Mouse (Mus musculus) lung, embryonic 16.5 days (tissue): ENCODE data around the gene Krtap26-1. TPM values are rescaled to one million over a fixed set of nuclear protein-coding genes. Genes with fewer than 3 reads are reported as not detected.

Source experiments
- ATAC-seq: fragments of 200-750 bp; cut with Nextera tagmentation; 2 replicates; pipeline ENCODE4 v1.8.0; 2017; ENCODE audit warnings: low read depth, mild to moderate bottlenecking, moderate library complexity
- H3K27ac ChIP-seq: fragments of 300-500 bp; sonication (generic); 2 replicates; pipeline ENCODE4 v1.5.1; 2014; ENCODE audit warnings: mild to moderate bottlenecking, control low read depth, low read length
- H3K27me3 ChIP-seq: fragments of 300-500 bp; sonication (generic); 2 replicates; pipeline ENCODE4 v1.6.1; 2014; ENCODE audit warnings: low read depth, low read length, mixed read lengths; ENCODE audit not compliant: control insufficient read depth, insufficient read depth
- H3K36me3 ChIP-seq: fragments of 300-500 bp; sonication (generic); 2 replicates; pipeline ENCODE4 v1.6.1; 2014; ENCODE audit warnings: low read length; ENCODE audit not compliant: control insufficient read depth, insufficient read depth
- H3K4me1 ChIP-seq: fragments of 300-500 bp; sonication (generic); replicated peaks from 2 replicates; pipeline ENCODE4 v1.6.1; 2014; ENCODE audit warnings: low read length, mixed read lengths; ENCODE audit not compliant: control insufficient read depth, insufficient read depth
- H3K4me2 ChIP-seq: fragments of 300-500 bp; sonication (generic); 2 replicates; pipeline ENCODE4 v1.6.1; 2014; ENCODE audit warnings: low read depth, low read length, control low read depth
- H3K4me3 ChIP-seq: fragments of 300-500 bp; sonication (generic); 2 replicates; pipeline ENCODE4 v1.5.1; 2014; ENCODE audit warnings: mild to moderate bottlenecking, low read length, control low read depth
- H3K9ac ChIP-seq: fragments of 300-500 bp; sonication (generic); 2 replicates; pipeline ENCODE4 v1.6.1; 2014; ENCODE audit warnings: low read length, control low read depth
- H3K9me3 ChIP-seq: fragments of 300-500 bp; sonication (generic); 2 replicates; pipeline ENCODE4 v1.6.1; 2016; ENCODE audit warnings: low read length; ENCODE audit not compliant: control insufficient read depth
- WGBS: fragments of 180-500 bp; shearing (Covaris S2); extraction: QIAGEN DNeasy Blood & Tissue Kit; methylation state at CpG from one replicate; pipeline ENCODE4 v1.1.7; 2014; 5-methylcytosine and 5-hydroxymethylcytosine counted together
- polyA plus RNA-seq: library from polyadenylated mRNA; unstranded; fragments of >200 nt; fragmentation: Nextera tagmentation; extraction: Ambion mirVana; gene quantifications from 2 replicates; pipeline ENCODE4 v1.2.1, GENCODE M21; 2015

The Krtap26-1 gene
- polyA plus RNA-seq, 1 experiment from 2014 or later, result not detected

- Histone ChIP-seq H3K27ac (no peak overlapping the region), H3K9ac (no peak overlapping the region), H3K4me3 (no peak overlapping the region), H3K4me2 (no peak overlapping the region), H3K36me3 (no peaks in the 10 kb centered on the region), H3K4me1 (no peaks in the 10 kb centered on the region), H3K9me3 (no peaks in the 10 kb centered on the region), H3K27me3 (no peaks in the 10 kb centered on the region)
- 65% methylated on average over 3 of the region's 3 CpGs for WGBS
- ATAC-seq, result no peak
Measured at GRCm38 (mm10) chr16:88640053-88640452, 7.5 kb downstream of the Krtap26-1 start.

- no peaks in the 10 kb centered on the region for H3K36me3 ChIP-seq
Measured at GRCm38 (mm10) chr16:88635142-88635541, 12.5 kb downstream of the Krtap26-1 start.

GRCm38 (mm10) chr16:88631474-88631873 lies 16.1 kb downstream of the Krtap26-1 start:
- Histone ChIP-seq H3K27me3 (no peaks in the 10 kb centered on the region; the same call in 1 of the 2 replicates), H3K9me3 (no peaks in the 10 kb centered on the region), H3K4me1 (no peaks in the 10 kb centered on the region), H3K27ac (no peak overlapping the region), H3K4me3 (no peak overlapping the region), H3K4me2 (no peak overlapping the region), H3K9ac (no peak overlapping the region), H3K36me3 (no peaks in the 10 kb centered on the region)
- WGBS, result 32% methylated on average over 4 of the region's 4 CpGs
- ATAC-seq, result no peak

More at GRCm38 (mm10) chr16:88635142-88635541, 12.5 kb downstream of the Krtap26-1 start:
- H3K9me3 ChIP-seq, result no peaks in the 10 kb centered on the region
- no peaks in the 10 kb centered on the region for H3K4me1 ChIP-seq
- H3K9ac ChIP-seq, result no peak overlapping the region
- no peak overlapping the region for H3K4me3 ChIP-seq
- ATAC-seq, result no peak
- H3K27me3 ChIP-seq, result no peaks in the 10 kb centered on the region
- WGBS, result 35% methylated on average over 4 of the region's 4 CpGs
- H3K4me2 ChIP-seq, result no peak overlapping the region
- no peak overlapping the region for H3K27ac ChIP-seq

DNA sequence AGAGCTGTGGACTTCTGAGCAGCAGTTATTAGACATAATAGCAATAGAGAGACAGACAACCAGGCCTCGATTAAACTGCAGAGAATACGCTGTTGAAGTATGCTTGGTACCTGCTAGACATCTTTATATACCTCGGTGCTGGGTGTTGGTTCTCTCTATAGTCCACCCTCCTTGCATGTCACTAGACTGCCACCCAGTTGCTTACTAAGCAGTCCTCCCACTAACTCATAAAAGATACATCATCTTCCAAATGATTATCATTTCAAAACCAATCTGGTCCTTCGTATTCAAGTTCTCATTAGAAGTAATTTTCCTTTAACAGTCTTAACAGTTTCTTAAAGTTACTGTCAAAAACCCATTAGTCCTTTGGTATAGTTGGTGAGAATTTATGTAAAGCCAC lies 20.0 kb downstream of the Krtap26-1 start, which contains the start of gene 2310079G19Rik:
2310079G19Rik (minus strand) TSS at position 101 of the 400 bp plus-strand sequence.
- Histone ChIP-seq H3K27ac (no peak within 1 kb of the TSS), H3K9ac (no peak within 1 kb of the TSS), H3K36me3 (no peaks in the 10 kb centered on the region), H3K4me3 (no peak within 1 kb of the TSS), H3K9me3 (no peaks in the 10 kb centered on the region), H3K27me3 (peaks cover under 1% of the 10 kb centered on the region; the same call in 1 of the 2 replicates), H3K4me1 (no peaks in the 10 kb centered on the region), H3K4me2 (no peak within 1 kb of the TSS)
- ATAC-seq, result no peak
- WGBS, result 89% methylated on average over 4 of the region's 4 CpGs

DNA sequence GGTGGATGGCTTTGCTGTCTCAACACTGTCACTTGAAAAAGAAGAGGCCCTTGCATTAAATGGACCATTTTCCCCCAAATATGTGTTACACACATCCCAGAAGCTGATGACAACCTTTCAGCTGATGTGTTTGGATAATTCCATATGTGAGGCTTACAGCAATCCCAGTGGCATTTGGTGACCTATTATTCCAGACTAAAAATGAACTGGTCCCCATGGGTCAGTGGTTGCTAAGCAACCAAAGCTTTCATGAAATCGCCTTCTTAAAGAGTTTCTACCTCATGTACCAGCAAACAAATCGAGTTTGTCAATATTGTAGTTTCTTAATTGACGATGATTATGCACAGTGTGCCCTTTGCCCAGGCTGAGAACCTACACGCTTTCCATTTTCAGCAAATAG lies 34.9 kb downstream of the Krtap26-1 start:
- WGBS, result 66% methylated on average over 4 of the region's 4 CpGs
- no peak for ATAC-seq
- no peak overlapping the region for H3K4me3 ChIP-seq
- H3K9me3 ChIP-seq, result no peaks in the 10 kb centered on the region
- peaks cover 24% of the 10 kb centered on the region for H3K27me3 ChIP-seq
- H3K4me1 ChIP-seq, result no peaks in the 10 kb centered on the region
- H3K36me3 ChIP-seq, result no peaks in the 10 kb centered on the region
- no peak overlapping the region for H3K9ac ChIP-seq
- H3K4me2 ChIP-seq, result no peak overlapping the region
- H3K27ac ChIP-seq, result no peak overlapping the region

GRCm38 (mm10) chr16:88611922-88612321 lies 35.7 kb downstream of the Krtap26-1 start, which contains the start of gene Krtap24-1:
Krtap24-1 (minus strand) TSS chr16:88612279.
- ATAC-seq, result no peak
- WGBS, result 85% methylated on average over 8 of the region's 8 CpGs
- no peak within 1 kb of the TSS for H3K4me2 ChIP-seq

GRCm38 (mm10) chr16:88604570-88604969 lies 43.0 kb downstream of the Krtap26-1 start:
- peak; percentile 66 for ATAC-seq
- WGBS, result 59% methylated on average over 6 of the region's 6 CpGs

More at GRCm38 (mm10) chr16:88611922-88612321, 35.7 kb downstream of the Krtap26-1 start, which contains the start of gene Krtap24-1:
- no peaks in the 10 kb centered on the region for H3K9me3 ChIP-seq
- no peak within 1 kb of the TSS for H3K27ac ChIP-seq
- H3K36me3 ChIP-seq, result no peaks in the 10 kb centered on the region
- H3K9ac ChIP-seq, result no peak within 1 kb of the TSS
- H3K4me1 ChIP-seq, result no peaks in the 10 kb centered on the region
- H3K27me3 ChIP-seq, result peaks cover 24% of the 10 kb centered on the region
- no peak within 1 kb of the TSS for H3K4me3 ChIP-seq

DNA sequence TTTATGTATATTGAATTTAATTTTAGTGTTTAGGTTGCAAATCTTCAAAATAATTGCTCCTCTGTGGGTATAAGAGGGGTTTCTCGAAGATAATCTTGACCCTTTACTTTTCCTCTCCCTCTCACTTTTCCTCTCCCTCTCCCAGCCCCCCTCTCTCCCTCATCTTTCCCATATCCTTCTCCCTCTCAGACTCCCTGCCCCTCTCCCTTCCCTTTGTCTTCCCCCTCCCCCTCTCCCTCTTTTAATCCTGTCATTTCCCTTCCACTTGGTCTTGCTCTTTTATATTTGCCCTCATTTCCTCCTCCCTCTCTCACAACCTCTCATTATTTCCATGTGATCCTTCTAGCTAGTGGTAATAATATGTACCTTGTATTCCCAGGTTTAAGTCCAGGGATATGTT lies 45.1 kb downstream of the Krtap26-1 start:
- H3K4me2 ChIP-seq, result no peak overlapping the region
- no peak overlapping the region for H3K4me3 ChIP-seq
- no peak overlapping the region for H3K9ac ChIP-seq
- no peaks in the 10 kb centered on the region for H3K4me1 ChIP-seq
- H3K27me3 ChIP-seq, result peaks cover 19% of the 10 kb centered on the region
- ATAC-seq, result no peak
- H3K27ac ChIP-seq, result no peak overlapping the region
- no peaks in the 10 kb centered on the region for H3K9me3 ChIP-seq
- H3K36me3 ChIP-seq, result no peaks in the 10 kb centered on the region
- WGBS, result 41% methylated on average over 1 of the region's 1 CpGs

More at GRCm38 (mm10) chr16:88604570-88604969, 43.0 kb downstream of the Krtap26-1 start:
- H3K4me1 ChIP-seq, result no peaks in the 10 kb centered on the region
- no peaks in the 10 kb centered on the region for H3K36me3 ChIP-seq
- no peak overlapping the region for H3K27ac ChIP-seq
- H3K27me3 ChIP-seq, result peaks cover 24% of the 10 kb centered on the region
- no peak overlapping the region for H3K9ac ChIP-seq
- no peaks in the 10 kb centered on the region for H3K9me3 ChIP-seq
- H3K4me3 ChIP-seq, result no peak overlapping the region
- no peak overlapping the region for H3K4me2 ChIP-seq

GRCm38 (mm10) chr16:88600303-88600702 lies 47.3 kb downstream of the Krtap26-1 start:
- 55% methylated on average over 8 of the region's 8 CpGs for WGBS
- Histone ChIP-seq H3K9ac (no peak overlapping the region), H3K9me3 (no peaks in the 10 kb centered on the region), H3K27me3 (peaks cover 19% of the 10 kb centered on the region), H3K4me3 (no peak overlapping the region), H3K27ac (no peak overlapping the region), H3K4me1 (no peaks in the 10 kb centered on the region), H3K4me2 (no peak overlapping the region), H3K36me3 (no peaks in the 10 kb centered on the region)
- ATAC-seq, result no peak
